Mouse (Mus musculus): ENCODE measurements at regions not wholly inside any gene's neighbourhood (a gene's known extent, or its start where the extent isn't known, plus 50 kb on each side); places are given as distances from the start of the nearest gene placed in this dataset.

GRCm38 (mm10) chr16:9113801-9114200 is 283.9 kb downstream of the 1810013L24Rik start:
- TF ChIP-seq TAL1 (conservative IDR thresholded peaks at IDR 0.05; ENCODE audit: low read depth, low read length): no peak
- no peak for TF ChIP-seq POLR2AphosphoS5 (IDR thresholded peaks at IDR 0.05; ENCODE audit: insufficient replicate concordance, low read depth, low read length)
- no peak for TF ChIP-seq GATA2 (IDR thresholded peaks at IDR 0.05; ENCODE audit: borderline replicate concordance, low read depth, low read length)
- no peak for TF ChIP-seq CTCF (IDR thresholded peaks at IDR 0.05; ENCODE audit: low read depth, low read length)
- no peak for TF ChIP-seq GATA1 (IDR thresholded peaks at IDR 0.05; ENCODE audit: borderline replicate concordance, low read length)
- ATAC-seq (ENCODE audit: extremely low read depth, insufficient number of reproducible peaks, low FRiP score, poor library complexity, severe bottlenecking) (no peak), DNase-seq (ENCODE audit: low spot score) (no peak)
- Histone ChIP-seq H3K27me3 (ENCODE audit: insufficient read depth, low read length) (peaks cover 4% of the 10 kb centered on the region), H3K9me3 (replicated peaks) (no peaks in the 10 kb centered on the region), H3K4me1 (ENCODE audit: insufficient read depth, low read depth, low read length) (no peaks in the 10 kb centered on the region), H3K36me3 (replicated peaks) (no peaks in the 10 kb centered on the region), H3K4me3 (ENCODE audit: low read depth, low read length) (no peak overlapping the region)

GRCm38 (mm10) chr16:9115548-9115947 is 285.6 kb downstream of the 1810013L24Rik start:
- TF ChIP-seq GATA1 (IDR thresholded peaks at IDR 0.05; ENCODE audit: borderline replicate concordance, low read length) (no peak), TAL1 (conservative IDR thresholded peaks at IDR 0.05; ENCODE audit: low read depth, low read length) (no peak), POLR2AphosphoS5 (IDR thresholded peaks at IDR 0.05; ENCODE audit: insufficient replicate concordance, low read depth, low read length) (no peak), CTCF (IDR thresholded peaks at IDR 0.05; ENCODE audit: low read depth, low read length) (no peak), GATA2 (IDR thresholded peaks at IDR 0.05; ENCODE audit: borderline replicate concordance, low read depth, low read length) (no peak)
- H3K9me3 ChIP-seq (replicated peaks): no peaks in the 10 kb centered on the region
- ATAC-seq (ENCODE audit: extremely low read depth, insufficient number of reproducible peaks, low FRiP score, poor library complexity, severe bottlenecking) (no peak), DNase-seq (ENCODE audit: low spot score) (no peak)
- no peaks in the 10 kb centered on the region for H3K36me3 ChIP-seq (replicated peaks)
- no peaks in the 10 kb centered on the region for H3K4me1 ChIP-seq (ENCODE audit: insufficient read depth, low read depth, low read length)
- no peak overlapping the region for H3K4me3 ChIP-seq (ENCODE audit: low read depth, low read length)
- peaks cover 7% of the 10 kb centered on the region for H3K27me3 ChIP-seq (ENCODE audit: insufficient read depth, low read length)

GRCm38 (mm10) chr16:9121581-9121980 is 291.7 kb downstream of the 1810013L24Rik start:
- H3K4me3 ChIP-seq (ENCODE audit: low read depth, low read length): no peak overlapping the region
- H3K27me3 ChIP-seq (ENCODE audit: insufficient read depth, low read length): 0 out of 2 replicates have a peak, but pooled peaks cover 4% of the 10 kb centered on the region
- TF ChIP-seq GATA1 (IDR thresholded peaks at IDR 0.05; ENCODE audit: borderline replicate concordance, low read length) (no peak), TAL1 (conservative IDR thresholded peaks at IDR 0.05; ENCODE audit: low read depth, low read length) (no peak), CTCF (IDR thresholded peaks at IDR 0.05; ENCODE audit: low read depth, low read length) (no peak), GATA2 (IDR thresholded peaks at IDR 0.05; ENCODE audit: borderline replicate concordance, low read depth, low read length) (no peak), POLR2AphosphoS5 (IDR thresholded peaks at IDR 0.05; ENCODE audit: insufficient replicate concordance, low read depth, low read length) (no peak)
- no peaks in the 10 kb centered on the region for H3K4me1 ChIP-seq (ENCODE audit: insufficient read depth, low read depth, low read length)
- no peaks in the 10 kb centered on the region for H3K36me3 ChIP-seq (replicated peaks)
- DNase-seq (ENCODE audit: low spot score): no peak
- ATAC-seq (ENCODE audit: extremely low read depth, insufficient number of reproducible peaks, low FRiP score, poor library complexity, severe bottlenecking): no peak
- H3K9me3 ChIP-seq (replicated peaks): no peaks in the 10 kb centered on the region

- peaks cover 5% of the 10 kb centered on the region; the same call in 1 of the 2 replicates for H3K27me3 ChIP-seq (ENCODE audit: insufficient read depth, low read length)
- H3K4me1 ChIP-seq (ENCODE audit: insufficient read depth, low read depth, low read length): peaks cover 25% of the 10 kb centered on the region
- ATAC-seq (ENCODE audit: extremely low read depth, insufficient number of reproducible peaks, low FRiP score, poor library complexity, severe bottlenecking) (peak; percentile 70), DNase-seq (ENCODE audit: low spot score) (peak; percentile 45)
- no peaks in the 10 kb centered on the region for H3K36me3 ChIP-seq (replicated peaks)
- H3K4me3 ChIP-seq (ENCODE audit: low read depth, low read length): no peak overlapping the region
- TF ChIP-seq GATA2 (IDR thresholded peaks at IDR 0.05; ENCODE audit: borderline replicate concordance, low read depth, low read length) (no peak), TAL1 (conservative IDR thresholded peaks at IDR 0.05; ENCODE audit: low read depth, low read length) (no peak), POLR2AphosphoS5 (IDR thresholded peaks at IDR 0.05; ENCODE audit: insufficient replicate concordance, low read depth, low read length) (no peak), CTCF (IDR thresholded peaks at IDR 0.05; ENCODE audit: low read depth, low read length) (no peak), GATA1 (IDR thresholded peaks at IDR 0.05; ENCODE audit: borderline replicate concordance, low read length) (no peak)
- no peaks in the 10 kb centered on the region for H3K9me3 ChIP-seq (replicated peaks)
Observed at GRCm38 (mm10) chr16:9132113-9132512, 302.2 kb downstream of the 1810013L24Rik start.

- TF ChIP-seq POLR2AphosphoS5 (IDR thresholded peaks at IDR 0.05; ENCODE audit: insufficient replicate concordance, low read depth, low read length): no peak
- TF ChIP-seq GATA1 (IDR thresholded peaks at IDR 0.05; ENCODE audit: borderline replicate concordance, low read length): no peak
- no peak for TF ChIP-seq TAL1 (conservative IDR thresholded peaks at IDR 0.05; ENCODE audit: low read depth, low read length)
- TF ChIP-seq CTCF (IDR thresholded peaks at IDR 0.05; ENCODE audit: low read depth, low read length): no peak
- no peak for TF ChIP-seq GATA2 (IDR thresholded peaks at IDR 0.05; ENCODE audit: borderline replicate concordance, low read depth, low read length)
- Histone ChIP-seq H3K9me3 (replicated peaks) (no peaks in the 10 kb centered on the region), H3K4me1 (ENCODE audit: insufficient read depth, low read depth, low read length) (peaks cover 25% of the 10 kb centered on the region), H3K4me3 (ENCODE audit: low read depth, low read length) (no peak overlapping the region), H3K36me3 (replicated peaks) (no peaks in the 10 kb centered on the region), H3K27me3 (ENCODE audit: insufficient read depth, low read length) (peaks cover 5% of the 10 kb centered on the region; the same call in 1 of the 2 replicates)
- ATAC-seq (ENCODE audit: extremely low read depth, insufficient number of reproducible peaks, low FRiP score, poor library complexity, severe bottlenecking): no peak; the same call in 1 of the 2 replicates
- DNase-seq (ENCODE audit: low spot score): peak; percentile 7
Observed at GRCm38 (mm10) chr16:9132778-9133177, 302.9 kb downstream of the 1810013L24Rik start.

GRCm38 (mm10) chr16:9135377-9135776 is 305.5 kb downstream of the 1810013L24Rik start:
- no peaks in the 10 kb centered on the region for H3K36me3 ChIP-seq (replicated peaks)
- no peaks in the 10 kb centered on the region for H3K9me3 ChIP-seq (replicated peaks)
- H3K4me3 ChIP-seq (ENCODE audit: low read depth, low read length): no peak overlapping the region
- TF ChIP-seq CTCF (IDR thresholded peaks at IDR 0.05; ENCODE audit: low read depth, low read length) (no peak), GATA2 (IDR thresholded peaks at IDR 0.05; ENCODE audit: borderline replicate concordance, low read depth, low read length) (no peak), GATA1 (IDR thresholded peaks at IDR 0.05; ENCODE audit: borderline replicate concordance, low read length) (no peak), POLR2AphosphoS5 (IDR thresholded peaks at IDR 0.05; ENCODE audit: insufficient replicate concordance, low read depth, low read length) (no peak), TAL1 (conservative IDR thresholded peaks at IDR 0.05; ENCODE audit: low read depth, low read length) (no peak)
- no peak for ATAC-seq (ENCODE audit: extremely low read depth, insufficient number of reproducible peaks, low FRiP score, poor library complexity, severe bottlenecking)
- H3K27me3 ChIP-seq (ENCODE audit: insufficient read depth, low read length): peaks cover 5% of the 10 kb centered on the region; the same call in 1 of the 2 replicates
- DNase-seq (ENCODE audit: low spot score): no peak
- peaks cover 38% of the 10 kb centered on the region for H3K4me1 ChIP-seq (ENCODE audit: insufficient read depth, low read depth, low read length)
